Mouse (Mus musculus): Measurements from ENCODE around the gene Srpk1. TPM values are rescaled to one million over a fixed set of nuclear protein-coding genes. Genes with fewer than 3 reads are reported as not detected.

Gene Srpk1
- polyA plus RNA-seq (2012; rRNA removed): 10.1 and 19.7 TPM in 2 replicates

GRCm38 (mm10) chr17:28622300-28622759 lies at the start of gene Srpk1:
Gene Srpk1, minus strand, starts transcription at chr17:28622709.
- H3K4me3 ChIP-seq (ENCODE audit: low read depth, low read length): peak within 1 kb of the TSS; percentile 89
- TF ChIP-seq POLR2A (IDR thresholded peaks at IDR 0.05; ENCODE audit: low read depth, low read length) (peak; percentile 92), CTCF (IDR thresholded peaks at IDR 0.05; ENCODE audit: extremely low read depth, insufficient read length, insufficient replicate concordance, low read depth, low read length) (no peak)
- WGBS: under 1% methylated on average over 52 of the region's 53 CpGs
- peak within 1 kb of the TSS; percentile 88 for H3K27ac ChIP-seq (ENCODE audit: insufficient read depth, low read depth, low read length)
- peaks cover 8% of the 10 kb centered on the region for H3K4me1 ChIP-seq (ENCODE audit: control insufficient read depth, insufficient read depth, insufficient read length, low read length)
- no peaks in the 10 kb centered on the region for H3K27me3 ChIP-seq (ENCODE audit: control insufficient read depth, insufficient read depth, low read length)
- peaks cover 8% of the 10 kb centered on the region; the same call in 1 of the 2 replicates for H3K36me3 ChIP-seq (ENCODE audit: control insufficient read depth, insufficient read depth, low read length)

- Histone ChIP-seq H3K4me3 (ENCODE audit: low read depth, low read length) (no peak overlapping the region), H3K36me3 (ENCODE audit: control insufficient read depth, insufficient read depth, low read length) (no peaks in the 10 kb centered on the region), H3K4me1 (ENCODE audit: control insufficient read depth, insufficient read depth, insufficient read length, low read length) (no peaks in the 10 kb centered on the region; the same call in 1 of the 2 replicates), H3K27me3 (ENCODE audit: control insufficient read depth, insufficient read depth, low read length) (no peaks in the 10 kb centered on the region), H3K27ac (ENCODE audit: insufficient read depth, low read depth, low read length) (no peak overlapping the region)
- 75% methylated on average over 6 of the region's 6 CpGs for WGBS
- TF ChIP-seq POLR2A (IDR thresholded peaks at IDR 0.05; ENCODE audit: low read depth, low read length): no peak
- no peak for TF ChIP-seq CTCF (IDR thresholded peaks at IDR 0.05; ENCODE audit: extremely low read depth, insufficient read length, insufficient replicate concordance, low read depth, low read length)
These were observed 37.1 kb upstream of the Srpk1 start for GRCm38 (mm10) chr17:28659564-28659963.

GRCm38 (mm10) chr17:28657936-28658335 lies 35.4 kb upstream of the Srpk1 start:
- no peaks in the 10 kb centered on the region for H3K27me3 ChIP-seq (ENCODE audit: control insufficient read depth, insufficient read depth, low read length)
- H3K4me3 ChIP-seq (ENCODE audit: low read depth, low read length): no peak overlapping the region
- WGBS: 9% methylated on average over 4 of the region's 4 CpGs
- no peaks in the 10 kb centered on the region for H3K36me3 ChIP-seq (ENCODE audit: control insufficient read depth, insufficient read depth, low read length)
- no peak overlapping the region for H3K27ac ChIP-seq (ENCODE audit: insufficient read depth, low read depth, low read length)
- TF ChIP-seq POLR2A (IDR thresholded peaks at IDR 0.05; ENCODE audit: low read depth, low read length) (no peak), CTCF (IDR thresholded peaks at IDR 0.05; ENCODE audit: extremely low read depth, insufficient read length, insufficient replicate concordance, low read depth, low read length) (no peak)
- H3K4me1 ChIP-seq (ENCODE audit: control insufficient read depth, insufficient read depth, insufficient read length, low read length): no peaks in the 10 kb centered on the region; the same call in 1 of the 2 replicates

- Histone ChIP-seq H3K4me3 (ENCODE audit: low read depth, low read length) (no peak overlapping the region), H3K27ac (ENCODE audit: insufficient read depth, low read depth, low read length) (no peak overlapping the region), H3K27me3 (ENCODE audit: control insufficient read depth, insufficient read depth, low read length) (no peaks in the 10 kb centered on the region), H3K4me1 (ENCODE audit: control insufficient read depth, insufficient read depth, insufficient read length, low read length) (no peaks in the 10 kb centered on the region), H3K36me3 (ENCODE audit: control insufficient read depth, insufficient read depth, low read length) (no peaks in the 10 kb centered on the region)
- TF ChIP-seq CTCF (IDR thresholded peaks at IDR 0.05; ENCODE audit: extremely low read depth, insufficient read length, insufficient replicate concordance, low read depth, low read length) (no peak), POLR2A (IDR thresholded peaks at IDR 0.05; ENCODE audit: low read depth, low read length) (no peak)
- whole genome bisulfite sequencing: 79% methylated on average over 3 of the region's 3 CpGs
These were observed 27.8 kb upstream of the Srpk1 start for GRCm38 (mm10) chr17:28650268-28650667.

- TF ChIP-seq POLR2A (IDR thresholded peaks at IDR 0.05; ENCODE audit: low read depth, low read length) (no peak), CTCF (IDR thresholded peaks at IDR 0.05; ENCODE audit: extremely low read depth, insufficient read length, insufficient replicate concordance, low read depth, low read length) (peak; percentile 78; the same call in 1 of the 2 replicates)
- Histone ChIP-seq H3K27ac (ENCODE audit: insufficient read depth, low read depth, low read length) (no peak overlapping the region), H3K36me3 (ENCODE audit: control insufficient read depth, insufficient read depth, low read length) (no peaks in the 10 kb centered on the region), H3K4me1 (ENCODE audit: control insufficient read depth, insufficient read depth, insufficient read length, low read length) (no peaks in the 10 kb centered on the region), H3K4me3 (ENCODE audit: low read depth, low read length) (no peak overlapping the region), H3K27me3 (ENCODE audit: control insufficient read depth, insufficient read depth, low read length) (no peaks in the 10 kb centered on the region)
- 34% methylated on average over 6 of the region's 6 CpGs for WGBS
These were observed 26.3 kb upstream of the Srpk1 start for GRCm38 (mm10) chr17:28648607-28649370.

GRCm38 (mm10) chr17:28646221-28646620 lies 23.7 kb upstream of the Srpk1 start:
- Histone ChIP-seq H3K27me3 (ENCODE audit: control insufficient read depth, insufficient read depth, low read length) (no peaks in the 10 kb centered on the region), H3K4me1 (ENCODE audit: control insufficient read depth, insufficient read depth, insufficient read length, low read length) (no peaks in the 10 kb centered on the region), H3K4me3 (ENCODE audit: low read depth, low read length) (no peak overlapping the region), H3K27ac (ENCODE audit: insufficient read depth, low read depth, low read length) (no peak overlapping the region), H3K36me3 (ENCODE audit: control insufficient read depth, insufficient read depth, low read length) (no peaks in the 10 kb centered on the region)
- WGBS: 58% methylated on average over 3 of the region's 3 CpGs
- no peak for TF ChIP-seq POLR2A (IDR thresholded peaks at IDR 0.05; ENCODE audit: low read depth, low read length)
- no peak for TF ChIP-seq CTCF (IDR thresholded peaks at IDR 0.05; ENCODE audit: extremely low read depth, insufficient read length, insufficient replicate concordance, low read depth, low read length)

- no peaks in the 10 kb centered on the region for H3K36me3 ChIP-seq (ENCODE audit: control insufficient read depth, insufficient read depth, low read length)
- no peak overlapping the region for H3K4me3 ChIP-seq (ENCODE audit: low read depth, low read length)
- H3K27me3 ChIP-seq (ENCODE audit: control insufficient read depth, insufficient read depth, low read length): no peaks in the 10 kb centered on the region
- H3K27ac ChIP-seq (ENCODE audit: insufficient read depth, low read depth, low read length): no peak overlapping the region
- 17% methylated on average over 4 of the region's 4 CpGs for WGBS
- H3K4me1 ChIP-seq (ENCODE audit: control insufficient read depth, insufficient read depth, insufficient read length, low read length): no peaks in the 10 kb centered on the region
- TF ChIP-seq CTCF (IDR thresholded peaks at IDR 0.05; ENCODE audit: extremely low read depth, insufficient read length, insufficient replicate concordance, low read depth, low read length) (no peak), POLR2A (IDR thresholded peaks at IDR 0.05; ENCODE audit: low read depth, low read length) (no peak)
These were observed 21.6 kb upstream of the Srpk1 start for GRCm38 (mm10) chr17:28644112-28644511.
